ENCODE assay signal across 20 mouse cellular contexts in the genomic region with DNA sequence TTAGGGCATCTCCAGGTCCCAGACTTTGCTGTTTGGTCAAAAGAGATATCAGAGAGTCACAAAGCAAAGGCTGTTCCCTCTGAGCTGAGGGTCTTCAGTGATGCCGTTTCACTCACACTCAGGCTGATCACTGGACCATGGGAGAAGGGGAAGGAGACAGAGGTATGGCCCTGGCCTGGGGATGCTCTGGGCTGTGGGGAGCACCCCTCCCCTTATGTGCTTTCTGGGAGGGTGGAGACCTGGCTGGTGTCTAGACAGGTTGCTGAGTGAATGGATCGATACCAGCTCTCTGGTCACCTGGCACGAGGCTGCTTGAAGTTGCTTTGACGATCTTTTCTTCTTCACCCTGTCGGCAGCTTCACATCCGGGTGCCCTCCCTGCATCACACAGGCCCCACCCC.
DNase-seq lines count a peak whose midpoint lies in the region; ATAC-seq and TF ChIP-seq lines count a peak whose summit lies in the region.
"Had no signal": no experiment of that assay in that cellular context is flagged by ENCODE, and none has a peak within 500 bp of the region (broad histone marks: within the 10 kb centered on the region; RNA-seq: fewer than 3 reads in every experiment).

No protein-coding gene starts in this region.

- WGBS in midbrain, embryonic 11.5 days: 69% methylated on average over 6 of the region's 6 CpGs
- 48% methylated on average over 6 of the region's 6 CpGs for WGBS in midbrain, embryonic 15.5 days
- 59% methylated on average over 6 of the region's 6 CpGs for WGBS in limb, embryonic 10.5 days
- 65% methylated on average over 6 of the region's 6 CpGs for WGBS in intestine, postnatal 0 days

- no peak for ATAC-seq in midbrain, embryonic 11.5 days (ENCODE audit: low FRiP score)
- ATAC-seq in midbrain, embryonic 15.5 days (replicated peaks): no peak
- ATAC-seq in intestine, postnatal 0 days: no peak
- ATAC-seq: activated CD4-positive, CD25-positive, alpha-beta regulatory T cell, adult 4 months; CD4-positive, CD25-positive, alpha-beta regulatory T cell, adult 4 months; Patski had no signal

- no peak overlapping the region for H3K9ac ChIP-seq in midbrain, embryonic 11.5 days (ENCODE audit: low read length)
- no peak overlapping the region for H3K9ac ChIP-seq in midbrain, embryonic 15.5 days
- H3K9ac ChIP-seq in intestine, postnatal 0 days (ENCODE audit: low read depth, low read length): no peak overlapping the region

- DNase-seq in heart, adult 11 months: peak; percentile 71
- no peak for DNase-seq in heart, adult 9 months (ENCODE audit: low spot score in 2 of 2)
- peak; percentile 77 for DNase-seq in midbrain, embryonic 11.5 days (ENCODE audit: low spot score, missing footprints)
- DNase-seq in limb, embryonic 10.5 days (ENCODE audit: low spot score): no peak
- DNase-seq: adrenal gland, adult 2 months; adrenal gland, adult 8-10 months; adrenal gland, postnatal 10 days; adrenal gland, postnatal 14 days; adrenal gland, postnatal 25 days; adrenal gland, postnatal 36 days; B cell, adult 2 months; cerebellum, adult 11 months; cerebellum, adult 11-12 months; cerebellum, adult 18-20 months had no signal

- no peaks in the 10 kb centered on the region for H3K4me1 ChIP-seq in midbrain, embryonic 11.5 days (ENCODE audit: control insufficient read depth, insufficient read depth, low read length)
- H3K4me1 ChIP-seq in midbrain, embryonic 15.5 days: no peaks in the 10 kb centered on the region
- peaks cover 46% of the 10 kb centered on the region for H3K4me1 ChIP-seq in limb, embryonic 10.5 days
- no peaks in the 10 kb centered on the region for H3K4me1 ChIP-seq in intestine, postnatal 0 days (replicated peaks; ENCODE audit: control insufficient read depth, insufficient read depth, low read length)

- H3K9me3 ChIP-seq in midbrain, embryonic 11.5 days (ENCODE audit: control insufficient read depth, low read length): no peaks in the 10 kb centered on the region
- H3K9me3 ChIP-seq in midbrain, embryonic 15.5 days: no peaks in the 10 kb centered on the region
- no peaks in the 10 kb centered on the region for H3K9me3 ChIP-seq in limb, embryonic 10.5 days (replicated peaks)
- H3K9me3 ChIP-seq in intestine, postnatal 0 days (ENCODE audit: control insufficient read depth): no peaks in the 10 kb centered on the region

- H3K27me3 ChIP-seq in midbrain, embryonic 11.5 days (ENCODE audit: control insufficient read depth, insufficient read depth, low read length): no peaks in the 10 kb centered on the region
- no peaks in the 10 kb centered on the region for H3K27me3 ChIP-seq in midbrain, embryonic 15.5 days (replicated peaks)
- H3K27me3 ChIP-seq in limb, embryonic 10.5 days (ENCODE audit: low read depth, poor library complexity, severe bottlenecking): peaks cover 6% of the 10 kb centered on the region; the same call in 1 of the 2 replicates
- no peaks in the 10 kb centered on the region for H3K27me3 ChIP-seq in intestine, postnatal 0 days (replicated peaks; ENCODE audit: control insufficient read depth, insufficient read depth, low read length)
- H3K27me3 ChIP-seq: Patski had no signal

- no peak overlapping the region for H3K4me3 ChIP-seq in midbrain, embryonic 11.5 days (ENCODE audit: low read depth, low read length)
- no peak overlapping the region for H3K4me3 ChIP-seq in midbrain, embryonic 15.5 days
- no peak overlapping the region for H3K4me3 ChIP-seq in limb, embryonic 10.5 days
- no peak overlapping the region for H3K4me3 ChIP-seq in intestine, postnatal 0 days (ENCODE audit: low read depth, low read length)

- TF ChIP-seq CTCF in intestine, postnatal 0 days (IDR thresholded peaks at IDR 0.05; ENCODE audit: low read depth): no peak

- no peaks in the 10 kb centered on the region for H3K36me3 ChIP-seq in midbrain, embryonic 11.5 days (ENCODE audit: control insufficient read depth, insufficient read depth, low read length)
- no peaks in the 10 kb centered on the region for H3K36me3 ChIP-seq in midbrain, embryonic 15.5 days (replicated peaks)
- H3K36me3 ChIP-seq in limb, embryonic 10.5 days: no peaks in the 10 kb centered on the region
- no peaks in the 10 kb centered on the region for H3K36me3 ChIP-seq in intestine, postnatal 0 days (ENCODE audit: control insufficient read depth, insufficient read depth)
- H3K36me3 ChIP-seq: G1E had no signal

- H3K4me2 ChIP-seq in midbrain, embryonic 11.5 days: no peak overlapping the region
- no peak overlapping the region for H3K4me2 ChIP-seq in midbrain, embryonic 15.5 days
- no peak overlapping the region for H3K4me2 ChIP-seq in intestine, postnatal 0 days (replicated peaks; ENCODE audit: low read depth)

- H3K27ac ChIP-seq in midbrain, embryonic 11.5 days (ENCODE audit: low read depth, low read length): no peak overlapping the region
- no peak overlapping the region for H3K27ac ChIP-seq in midbrain, embryonic 15.5 days
- peak overlapping the region; percentile 36; the same call in 1 of the 2 replicates for H3K27ac ChIP-seq in limb, embryonic 10.5 days
- H3K27ac ChIP-seq in intestine, postnatal 0 days (ENCODE audit: low read depth, low read length): no peak overlapping the region

Comparison
In these comparisons a context has a peak if more than half of its experiments do, and no peak if none do; other contexts are left out.
1. DNase-seq: peak in heart, adult 11 months (single experiment) and midbrain, embryonic 11.5 days (single experiment); none in heart, adult 9 months (0 of 2) and limb, embryonic 10.5 days (single experiment).